Mouse (Mus musculus) MEL (cell line): ENCODE data around the gene Cdc40. TPM values are rescaled to one million over a fixed set of nuclear protein-coding genes. Genes with fewer than 3 reads are reported as not detected.

ENCODE experiments used
- DNase-seq: peaks from one replicate; pipeline ENCODE4 v3.0.0; 2011; ENCODE audit warnings: low read depth, low spot score
- H3K27ac ChIP-seq: 2 replicates; pipeline ENCODE4 v1.5.1; 2012; ENCODE audit warnings: low read depth, mild to moderate bottlenecking, control low read depth, low read length, moderate library complexity; ENCODE audit not compliant: control insufficient read depth
- H3K27me3 ChIP-seq, 2 experiments: fragments of 150-350 bp in 1 of 2; sonication (generic) in 1 of 2; 2 replicates each; pipeline ENCODE4 v1.6.1; 2012; ENCODE audit warnings: low read length in 2 of 2, mild to moderate bottlenecking in 2 of 2, improper control_type of control experiment in 1 of 2, moderate library complexity in 1 of 2; ENCODE audit not compliant: insufficient read depth in 2 of 2, control insufficient read depth in 1 of 2
- H3K36me3 ChIP-seq, 2 experiments: 2 replicates each; pipeline ENCODE4 v1.6.1; 2012 to 2014; ENCODE audit warnings: low read length in 2 of 2, improper control_type of control experiment in 1 of 2, inconsistent platforms in 1 of 2, mild to moderate bottlenecking in 1 of 2; ENCODE audit not compliant: insufficient read depth in 2 of 2, control insufficient read depth in 1 of 2
- H3K4me1 ChIP-seq, 2 experiments: fragments of 150-350 bp in 1 of 2; sonication (generic) in 1 of 2; 2 replicates each; pipeline ENCODE4 v1.6.1; 2012; ENCODE audit warnings: low read length in 2 of 2, improper control_type of control experiment in 1 of 2, mild to moderate bottlenecking in 1 of 2; ENCODE audit not compliant: insufficient read depth in 2 of 2, control insufficient read depth in 1 of 2
- H3K4me3 ChIP-seq, 2 experiments: fragments of 150-350 bp in 1 of 2; sonication (generic) in 1 of 2; 2 replicates each; pipeline ENCODE4 v1.5.1; 2012; ENCODE audit warnings: low read depth in 2 of 2, low read length in 2 of 2, mild to moderate bottlenecking in 2 of 2, moderate library complexity in 2 of 2, control low read depth in 1 of 2, improper control_type of control experiment in 1 of 2; ENCODE audit not compliant: control insufficient read depth in 1 of 2, insufficient read depth in 1 of 2
- H3K79me2 ChIP-seq: 2 replicates; pipeline ENCODE4 v1.6.1; 2012; ENCODE audit warnings: mild to moderate bottlenecking, low read length, moderate library complexity; ENCODE audit not compliant: control insufficient read depth, poor library complexity, insufficient read depth
- H3K9ac ChIP-seq: 2 replicates; pipeline ENCODE4 v1.6.1; 2012; ENCODE audit warnings: low read depth, mild to moderate bottlenecking, control low read depth, low read length, moderate library complexity; ENCODE audit not compliant: control insufficient read depth, poor library complexity, severe bottlenecking
- H3K9me3 ChIP-seq: fragments of 150-350 bp; sonication (generic); replicated peaks from 2 replicates; pipeline ENCODE4 v1.6.1; 2012; ENCODE audit warnings: mild to moderate bottlenecking, low read length, improper control_type of control experiment, moderate library complexity; ENCODE audit not compliant: insufficient read depth
- CHD1 ChIP-seq: IDR thresholded peaks from 2 replicates; pipeline ENCODE4 v1.6.1; 2012; ENCODE audit warnings: low read depth, mild to moderate bottlenecking, inconsistent platforms, low read length, improper control_type of control experiment
- CHD2 ChIP-seq: IDR thresholded peaks from 2 replicates; pipeline ENCODE4 v1.6.1; 2011; ENCODE audit warnings: low read length, improper control_type of control experiment
- E2F4 ChIP-seq: IDR thresholded peaks from 2 replicates; pipeline ENCODE4 v1.6.1; 2011; ENCODE audit warnings: low read depth, low read length, improper control_type of control experiment, borderline replicate concordance
- EP300 ChIP-seq, 2 experiments: IDR thresholded peaks; 2 replicates each; pipeline ENCODE4 v1.6.1; 2011; ENCODE audit warnings: improper control_type of control experiment in 2 of 2, low read length in 2 of 2, low read depth in 1 of 2, mild to moderate bottlenecking in 1 of 2
- GABPA ChIP-seq: IDR thresholded peaks from 2 replicates; pipeline ENCODE4 v1.6.1; 2012; ENCODE audit warnings: low read depth, mild to moderate bottlenecking, inconsistent platforms, low read length, improper control_type of control experiment, moderate library complexity
- HCFC1 ChIP-seq: IDR thresholded peaks from 2 replicates; pipeline ENCODE4 v1.6.1; 2012; ENCODE audit warnings: low read depth, mild to moderate bottlenecking, inconsistent platforms, low read length, improper control_type of control experiment, moderate library complexity
- KAT2A ChIP-seq: conservative IDR thresholded peaks from 2 replicates; pipeline ENCODE4 v1.6.1; 2012; ENCODE audit warnings: low read depth, low read length, improper control_type of control experiment, inconsistent platforms
- MAFK ChIP-seq: IDR thresholded peaks from 2 replicates; pipeline ENCODE4 v1.6.1; 2011; ENCODE audit warnings: low read depth, mild to moderate bottlenecking, low read length, improper control_type of control experiment, borderline replicate concordance
- MAX ChIP-seq: IDR thresholded peaks from 2 replicates; pipeline ENCODE4 v1.6.1; 2011; ENCODE audit warnings: low read length, improper control_type of control experiment
- MEF2A ChIP-seq: IDR thresholded peaks from 2 replicates; pipeline ENCODE4 v1.6.1; 2014; ENCODE audit warnings: low read depth, mild to moderate bottlenecking, inconsistent platforms, low read length, improper control_type of control experiment; ENCODE audit not compliant: poor library complexity, insufficient replicate concordance, severe bottlenecking; ENCODE audit errors: extremely low read depth
- MXI1 ChIP-seq: IDR thresholded peaks from 2 replicates; pipeline ENCODE4 v1.6.1; 2011; ENCODE audit warnings: mild to moderate bottlenecking, low read depth, low read length, improper control_type of control experiment
- NRF1 ChIP-seq: IDR thresholded peaks from 2 replicates; pipeline ENCODE4 v1.6.1; 2014; ENCODE audit warnings: low read depth, mild to moderate bottlenecking, inconsistent platforms, low read length, improper control_type of control experiment, moderate library complexity; ENCODE audit not compliant: poor library complexity, insufficient read depth, severe bottlenecking
- POLR2A ChIP-seq, 2 experiments: IDR thresholded peaks; 2 replicates each; pipeline ENCODE4 v1.6.1; 2011 to 2012; ENCODE audit warnings: low read length in 2 of 2, mild to moderate bottlenecking in 2 of 2, control low read depth in 1 of 2, improper control_type of control experiment in 1 of 2, low read depth in 1 of 2, moderate library complexity in 1 of 2; ENCODE audit not compliant: control insufficient read depth in 1 of 2, insufficient read depth in 1 of 2, poor library complexity in 1 of 2
- RAD21 ChIP-seq: IDR thresholded peaks from 2 replicates; pipeline ENCODE4 v1.6.1; 2011; ENCODE audit warnings: mild to moderate bottlenecking, low read depth, low read length, improper control_type of control experiment
- SMC3 ChIP-seq: IDR thresholded peaks from 2 replicates; pipeline ENCODE4 v1.6.1; 2011; ENCODE audit warnings: low read depth, low read length, improper control_type of control experiment
- TCF12 ChIP-seq: IDR thresholded peaks from 2 replicates; pipeline ENCODE4 v1.6.1; 2014; ENCODE audit warnings: low read depth, mild to moderate bottlenecking, inconsistent platforms, low read length, improper control_type of control experiment, moderate library complexity
- USF2 ChIP-seq, 2 experiments: IDR thresholded peaks; 2 replicates each; pipeline ENCODE4 v1.6.1; 2011 to 2012; ENCODE audit warnings: improper control_type of control experiment in 2 of 2, low read length in 2 of 2, borderline replicate concordance in 1 of 2, inconsistent platforms in 1 of 2, low read depth in 1 of 2, mild to moderate bottlenecking in 1 of 2; ENCODE audit not compliant: insufficient read depth in 1 of 2
- ZC3H11A ChIP-seq: IDR thresholded peaks from 2 replicates; pipeline ENCODE4 v1.6.1; 2012; ENCODE audit warnings: low read depth, mild to moderate bottlenecking, inconsistent platforms, low read length, improper control_type of control experiment
- ZNF384 ChIP-seq: IDR thresholded peaks from 2 replicates; pipeline ENCODE4 v1.6.1; 2012; ENCODE audit warnings: low read depth, mild to moderate bottlenecking, inconsistent platforms, low read length, improper control_type of control experiment
- polyA plus RNA-seq, 2 experiments: library from polyadenylated mRNA; stranded (reverse) in 1 of 2; unstranded in 1 of 2; fragments of >175 nt in 1 of 2; fragments of >200 nt in 1 of 2; gene quantifications; 2 replicates each; pipeline versions ENCODE4 v1.2.1 to v1.2.4; 2012; ENCODE audit warnings: low replicate concordance in 2 of 2, low read depth in 1 of 2; ENCODE audit not compliant: insufficient read length in 2 of 2, insufficient read depth in 1 of 2, missing spikeins in 1 of 2
- total RNA-seq: library from RNA; depleted of rRNA; stranded (reverse); fragments of 300-350 nt; gene quantifications from 2 replicates; pipeline ENCODE4 v1.2.3, GENCODE M21; 2012

Cdc40 gene
- total and polyA plus RNA-seq, 3 experiments: 11.9 to 68.5 (median 35.5) TPM

GRCm38 (mm10) chr10:40806221-40806620 is 76.9 kb downstream of the Cdc40 start:
- TF ChIP-seq RAD21 (no peak), E2F4 (no peak), GABPA (no peak), KAT2A (no peak), TCF12 (no peak), CHD2 (no peak), USF2 (IDR thresholded peaks at IDR 0.05; ENCODE audit: borderline replicate concordance in 1 of 2, insufficient read depth in 1 of 2, low read depth in 1 of 2, low read length in 2 of 2) (no peak), ZC3H11A (no peak), MXI1 (no peak), CHD1 (no peak), EP300 (IDR thresholded peaks at IDR 0.05; ENCODE audit: low read depth in 1 of 2, low read length in 2 of 2) (no peak), MAFK (no peak), POLR2A (IDR thresholded peaks at IDR 0.05; ENCODE audit: control insufficient read depth in 1 of 2, insufficient read depth in 1 of 2, low read depth in 1 of 2, low read length in 2 of 2, poor library complexity in 1 of 2) (no peak), ZNF384 (no peak), HCFC1 (no peak), SMC3 (no peak), MEF2A (no peak)
- Histone ChIP-seq H3K79me2 (no peaks in the 10 kb centered on the region), H3K4me3 (no peak overlapping the region), H3K9ac (no peak overlapping the region), H3K27me3 (peaks cover 0 to 1% of the 10 kb centered on the region in 2 experiments; a peak in 2 of 4 replicates), H3K4me1 (no peaks in the 10 kb centered on the region), H3K9me3 (no peaks in the 10 kb centered on the region), H3K27ac (no peak overlapping the region), H3K36me3 (no peaks in the 10 kb centered on the region)
- DNase-seq: no peak

- H3K4me1 ChIP-seq: no peaks in the 10 kb centered on the region
- H3K9me3 ChIP-seq: no peaks in the 10 kb centered on the region
- peak; percentile 37 for DNase-seq
- H3K4me3 ChIP-seq: no peak overlapping the region
- no peaks in the 10 kb centered on the region for H3K36me3 ChIP-seq
- TF ChIP-seq NRF1: no peak
- TF ChIP-seq KAT2A: no peak
- TF ChIP-seq MAX: no peak
- no peak overlapping the region for H3K9ac ChIP-seq
- H3K27ac ChIP-seq: no peak overlapping the region
- peaks cover 0 to 2% of the 10 kb centered on the region in 2 experiments; a peak in 2 of 4 replicates for H3K27me3 ChIP-seq
- no peaks in the 10 kb centered on the region for H3K79me2 ChIP-seq
Measured at GRCm38 (mm10) chr10:40805221-40805620, 77.9 kb downstream of the Cdc40 start.
